Mouse (Mus musculus): Measurements from ENCODE around the gene Vps26c. TPM values are rescaled to one million over a fixed set of nuclear protein-coding genes. Genes with fewer than 3 reads are reported as not detected.
"Not testable (repeated sequence)": the region's sequence is repeated elsewhere in the genome, so short reads cannot be mapped to it uniquely, and the experiment has no call there.

Vps26c gene
- polyA plus RNA-seq, 1 experiment from 2014 or later = 42.3 TPM

- no peak for ATAC-seq (replicated peaks; ENCODE audit: low FRiP score, low read depth)
Measured at GRCm38 (mm10) chr16:94508769-94509168, 17.9 kb downstream of the Vps26c start.

GRCm38 (mm10) chr16:94507071-94507470, 19.6 kb downstream of the Vps26c start:
- ATAC-seq (replicated peaks; ENCODE audit: low FRiP score, low read depth) (no peak), DNase-seq (ENCODE audit: low spot score) (no peak)
- H3K4me2 ChIP-seq (ENCODE audit: low read length) = no peak overlapping the region
- no peak for TF ChIP-seq CTCF (IDR thresholded peaks at IDR 0.05; ENCODE audit: low read depth)
- H3K9me3 ChIP-seq (replicated peaks; ENCODE audit: low read length) = no peaks in the 10 kb centered on the region
- H3K27me3 ChIP-seq (ENCODE audit: insufficient read depth, low read length) = no peaks in the 10 kb centered on the region
- H3K4me1 ChIP-seq (replicated peaks; ENCODE audit: insufficient read depth, low read length) = no peaks in the 10 kb centered on the region
- no peak overlapping the region for H3K4me3 ChIP-seq (replicated peaks; ENCODE audit: low read depth, low read length)
- no peak overlapping the region for H3K27ac ChIP-seq
- H3K9ac ChIP-seq (ENCODE audit: low read depth, low read length) = no peak overlapping the region
- 92% methylated on average over 2 of the region's 2 CpGs for WGBS
- H3K36me3 ChIP-seq (ENCODE audit: insufficient read depth, low read length) = peaks cover 51% of the 10 kb centered on the region

More at GRCm38 (mm10) chr16:94508769-94509168, 17.9 kb downstream of the Vps26c start:
- DNase-seq (ENCODE audit: low spot score) = no peak
- no peak for TF ChIP-seq CTCF (IDR thresholded peaks at IDR 0.05; ENCODE audit: low read depth)
- Histone ChIP-seq H3K9me3 (replicated peaks; ENCODE audit: low read length) (no peaks in the 10 kb centered on the region), H3K9ac (ENCODE audit: low read depth, low read length) (no peak overlapping the region), H3K27ac (no peak overlapping the region), H3K36me3 (ENCODE audit: insufficient read depth, low read length) (peaks cover 40% of the 10 kb centered on the region), H3K4me1 (replicated peaks; ENCODE audit: insufficient read depth, low read length) (no peaks in the 10 kb centered on the region), H3K4me2 (ENCODE audit: low read length) (no peak overlapping the region), H3K27me3 (ENCODE audit: insufficient read depth, low read length) (no peaks in the 10 kb centered on the region), H3K4me3 (replicated peaks; ENCODE audit: low read depth, low read length) (no peak overlapping the region)
- 87% methylated on average over 8 of the region's 8 CpGs for WGBS

GRCm38 (mm10) chr16:94504192-94504591, 22.4 kb downstream of the Vps26c start:
- no peak overlapping the region for H3K4me2 ChIP-seq (ENCODE audit: low read length)
- H3K4me1 ChIP-seq (replicated peaks; ENCODE audit: insufficient read depth, low read length) = no peaks in the 10 kb centered on the region
- DNase-seq (ENCODE audit: low spot score) (no peak), ATAC-seq (replicated peaks; ENCODE audit: low FRiP score, low read depth) (no peak)
- H3K9ac ChIP-seq (ENCODE audit: low read depth, low read length) = no peak overlapping the region
- no peak overlapping the region for H3K27ac ChIP-seq
- H3K4me3 ChIP-seq (replicated peaks; ENCODE audit: low read depth, low read length) = no peak overlapping the region
- H3K27me3 ChIP-seq (ENCODE audit: insufficient read depth, low read length) = no peaks in the 10 kb centered on the region
- H3K36me3 ChIP-seq (ENCODE audit: insufficient read depth, low read length) = peaks cover 59% of the 10 kb centered on the region
- 92% methylated on average over 5 of the region's 5 CpGs for WGBS
- no peaks in the 10 kb centered on the region for H3K9me3 ChIP-seq (replicated peaks; ENCODE audit: low read length)
- no peak for TF ChIP-seq CTCF (IDR thresholded peaks at IDR 0.05; ENCODE audit: low read depth)

- H3K9me3 ChIP-seq (replicated peaks; ENCODE audit: low read length) = no peaks in the 10 kb centered on the region
- WGBS = 73% methylated on average over 5 of the region's 5 CpGs
- TF ChIP-seq CTCF (IDR thresholded peaks at IDR 0.05; ENCODE audit: low read depth) = no peak
- no peak for DNase-seq (ENCODE audit: low spot score)
- no peaks in the 10 kb centered on the region for H3K27me3 ChIP-seq (ENCODE audit: insufficient read depth, low read length)
- H3K9ac ChIP-seq (ENCODE audit: low read depth, low read length) = no peak overlapping the region
- H3K36me3 ChIP-seq (ENCODE audit: insufficient read depth, low read length) = peaks cover 44% of the 10 kb centered on the region
- ATAC-seq (replicated peaks; ENCODE audit: low FRiP score, low read depth) = peak; percentile 63
- no peak overlapping the region for H3K4me2 ChIP-seq (ENCODE audit: low read length)
- no peaks in the 10 kb centered on the region for H3K4me1 ChIP-seq (replicated peaks; ENCODE audit: insufficient read depth, low read length)
- H3K4me3 ChIP-seq (replicated peaks; ENCODE audit: low read depth, low read length) = no peak overlapping the region
- H3K27ac ChIP-seq = no peak overlapping the region
Measured at GRCm38 (mm10) chr16:94497911-94498310, 28.7 kb downstream of the Vps26c start.

- H3K4me3 ChIP-seq (replicated peaks; ENCODE audit: low read depth, low read length); DNase-seq (ENCODE audit: low spot score); H3K27ac ChIP-seq; H3K27me3 ChIP-seq (ENCODE audit: insufficient read depth, low read length); H3K4me1 ChIP-seq (replicated peaks; ENCODE audit: insufficient read depth, low read length); H3K9me3 ChIP-seq (replicated peaks; ENCODE audit: low read length); H3K9ac ChIP-seq (ENCODE audit: low read depth, low read length); H3K4me2 ChIP-seq (ENCODE audit: low read length); ATAC-seq (replicated peaks; ENCODE audit: low FRiP score, low read depth): not testable (repeated sequence)
- peaks cover 42% of the 10 kb centered on the region for H3K36me3 ChIP-seq (ENCODE audit: insufficient read depth, low read length)
- WGBS = 93% methylated on average over 7 of the region's 7 CpGs
Measured at GRCm38 (mm10) chr16:94497176-94497575, 29.5 kb downstream of the Vps26c start.

GRCm38 (mm10) chr16:94489326-94489725, 37.3 kb downstream of the Vps26c start:
- DNase-seq (ENCODE audit: low spot score) = no peak
- H3K9ac ChIP-seq (ENCODE audit: low read depth, low read length) = no peak overlapping the region
- no peaks in the 10 kb centered on the region for H3K4me1 ChIP-seq (replicated peaks; ENCODE audit: insufficient read depth, low read length)
- no peak overlapping the region for H3K4me2 ChIP-seq (ENCODE audit: low read length)
- no peaks in the 10 kb centered on the region for H3K9me3 ChIP-seq (replicated peaks; ENCODE audit: low read length)
- H3K27me3 ChIP-seq (ENCODE audit: insufficient read depth, low read length) = no peaks in the 10 kb centered on the region
- H3K36me3 ChIP-seq (ENCODE audit: insufficient read depth, low read length) = no peaks in the 10 kb centered on the region
- WGBS = 89% methylated on average over 5 of the region's 5 CpGs
- H3K27ac ChIP-seq = no peak overlapping the region
- no peak overlapping the region for H3K4me3 ChIP-seq (replicated peaks; ENCODE audit: low read depth, low read length)
- TF ChIP-seq CTCF (IDR thresholded peaks at IDR 0.05; ENCODE audit: low read depth) = no peak
- no peak for ATAC-seq (replicated peaks; ENCODE audit: low FRiP score, low read depth)

GRCm38 (mm10) chr16:94487341-94487740, 39.3 kb downstream of the Vps26c start:
- H3K4me3 ChIP-seq (replicated peaks; ENCODE audit: low read depth, low read length) = no peak overlapping the region
- H3K4me1 ChIP-seq (replicated peaks; ENCODE audit: insufficient read depth, low read length) = no peaks in the 10 kb centered on the region
- no peak overlapping the region for H3K9ac ChIP-seq (ENCODE audit: low read depth, low read length)
- no peak overlapping the region for H3K4me2 ChIP-seq (ENCODE audit: low read length)
- H3K9me3 ChIP-seq (replicated peaks; ENCODE audit: low read length) = no peaks in the 10 kb centered on the region
- DNase-seq (ENCODE audit: low spot score) (no peak), ATAC-seq (replicated peaks; ENCODE audit: low FRiP score, low read depth) (no peak)
- H3K36me3 ChIP-seq (ENCODE audit: insufficient read depth, low read length) = no peaks in the 10 kb centered on the region
- H3K27ac ChIP-seq = no peak overlapping the region
- no peaks in the 10 kb centered on the region for H3K27me3 ChIP-seq (ENCODE audit: insufficient read depth, low read length)
- 73% methylated on average over 5 of the region's 5 CpGs for WGBS
- TF ChIP-seq CTCF (IDR thresholded peaks at IDR 0.05; ENCODE audit: low read depth) = no peak
